Mouse (Mus musculus) embryo, embryonic 11 days (tissue): ENCODE measurements around the gene Rbm44.

Experiments used
- DNase-seq: peaks from one replicate; pipeline ENCODE4 v3.0.0-alpha.2; 2015

The Rbm44 gene

GRCm38 (mm10) chr1:91211099-91211498 is 66.2 kb downstream of the Rbm44 start:
- DNase-seq, result peak; percentile 79

GRCm38 (mm10) chr1:91211591-91212008 is 66.7 kb downstream of the Rbm44 start:
- DNase-seq, result no peak

- no peak for DNase-seq
These were observed 70.4 kb downstream of the Rbm44 start for GRCm38 (mm10) chr1:91215264-91215663.

- no peak for DNase-seq
These were observed 71.1 kb downstream of the Rbm44 start for GRCm38 (mm10) chr1:91215981-91216380.

- DNase-seq, result no peak
These were observed 71.8 kb downstream of the Rbm44 start for GRCm38 (mm10) chr1:91216504-91217267.

GRCm38 (mm10) chr1:91219641-91220321 is 74.9 kb downstream of the Rbm44 start:
- no peak for DNase-seq

GRCm38 (mm10) chr1:91220322-91220672 is 75.4 kb downstream of the Rbm44 start:
- DNase-seq, result no peak
